Mouse (Mus musculus) ES-E14 (cell line): ENCODE measurements at regions not wholly inside any gene's neighbourhood (a gene's known extent, or its start where the extent isn't known, plus 50 kb on each side); places are given as distances from the start of the nearest gene placed in this dataset.
A peak's percentile ranks its signal among the peaks of the same experiment; 100 is the strongest.

Experiments
- DNase-seq: peaks from one replicate; pipeline ENCODE4 v3.0.0-alpha.2; 2013; ENCODE audit warnings: low read depth, low spot score
- H3K27ac ChIP-seq: 2 replicates; pipeline ENCODE4 v1.5.1; 2012; ENCODE audit warnings: low read depth, mild to moderate bottlenecking, low read length, moderate library complexity, mixed read lengths; ENCODE audit not compliant: poor library complexity, insufficient read depth, severe bottlenecking
- H3K36me3 ChIP-seq: 2 replicates; pipeline ENCODE4 v1.6.1; 2012; ENCODE audit warnings: mild to moderate bottlenecking, low read length, moderate library complexity, mixed read lengths; ENCODE audit not compliant: control insufficient read depth, poor library complexity, insufficient read depth, severe bottlenecking
- H3K4me1 ChIP-seq, 2 experiments: fragments of 150-350 bp in 1 of 2; sonication (generic) in 1 of 2; 2 replicates each; pipeline ENCODE4 v1.6.1; 2012; ENCODE audit warnings: low read length in 2 of 2, mild to moderate bottlenecking in 1 of 2, mixed read lengths in 1 of 2; ENCODE audit not compliant: control insufficient read depth in 2 of 2, insufficient read depth in 2 of 2, poor library complexity in 1 of 2
- H3K4me3 ChIP-seq, 2 experiments: fragments of 150-350 bp in 1 of 2; sonication (generic) in 1 of 2; 2 replicates each; pipeline ENCODE4 v1.5.1; 2012; ENCODE audit warnings: low read length in 2 of 2, low read depth in 1 of 2, mild to moderate bottlenecking in 1 of 2, mixed read lengths in 1 of 2; ENCODE audit not compliant: insufficient read depth in 1 of 2, poor library complexity in 1 of 2, severe bottlenecking in 1 of 2
- H3K9ac ChIP-seq: 2 replicates; pipeline ENCODE4 v1.6.1; 2012; ENCODE audit warnings: low read depth, mild to moderate bottlenecking, low read length, mixed read lengths; ENCODE audit not compliant: poor library complexity, insufficient read depth, severe bottlenecking
- H3K9me3 ChIP-seq: fragments of 150-350 bp; sonication (generic); 2 replicates; pipeline ENCODE4 v1.6.1; 2012; ENCODE audit warnings: low read depth, mild to moderate bottlenecking, low read length; ENCODE audit not compliant: control insufficient read depth, insufficient read depth
- CHD2 ChIP-seq: IDR thresholded peaks from 2 replicates; pipeline ENCODE4 v1.6.1; 2014; ENCODE audit warnings: mild to moderate bottlenecking, low read depth, low read length, inconsistent platforms
- HCFC1 ChIP-seq: IDR thresholded peaks from 2 replicates; pipeline ENCODE4 v1.6.1; 2012; ENCODE audit warnings: low read length, inconsistent platforms, borderline replicate concordance; ENCODE audit not compliant: insufficient read depth
- MAFK ChIP-seq: IDR thresholded peaks from 2 replicates; pipeline ENCODE4 v1.6.1; 2014; ENCODE audit warnings: mild to moderate bottlenecking, low read depth, low read length, inconsistent platforms; ENCODE audit not compliant: insufficient read depth
- ZC3H11A ChIP-seq: IDR thresholded peaks from 2 replicates; pipeline ENCODE4 v1.6.1; 2012; ENCODE audit warnings: low read depth, mild to moderate bottlenecking, inconsistent platforms, low read length, borderline replicate concordance
- ZNF384 ChIP-seq: IDR thresholded peaks from 2 replicates; pipeline ENCODE4 v1.6.1; 2012; ENCODE audit warnings: low read depth, low read length, inconsistent platforms
- in situ Hi-C, 2 experiments: fragments of 600-800 bp; cut with MboI; formaldehyde crosslinking; loops; one replicate each; pipeline ENCODE4 v1.15.1; 2025; ENCODE audit warnings: low sequenced_read_pairs in 2 of 2, inconsistent platforms in 1 of 2; ENCODE audit not compliant: unreplicated experiment in 2 of 2

DNA sequence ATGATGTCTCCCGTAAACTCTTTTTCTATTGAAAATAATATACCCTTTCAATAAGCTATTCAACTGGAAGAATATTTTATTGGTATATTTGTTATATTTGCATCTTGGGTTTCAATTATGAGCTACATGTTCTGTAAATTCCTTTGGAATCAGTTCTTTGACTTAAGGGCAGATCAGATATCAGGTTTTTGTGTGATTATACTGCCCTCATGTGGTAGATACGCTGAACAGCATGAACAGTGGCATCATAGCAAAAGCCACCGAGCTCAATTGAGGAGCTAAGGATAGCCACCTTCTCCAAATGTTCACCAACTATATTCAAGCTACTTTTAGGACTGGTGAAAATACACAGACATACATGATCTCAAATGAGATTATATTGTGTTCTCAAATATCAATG lies 52.7 kb upstream of the Pdc start:
- TF ChIP-seq ZC3H11A (peak; percentile 77; the same call in 1 of the 2 replicates), CHD2 (no peak)

GRCm38 (mm10) chr1:150267003-150267402 lies 52.2 kb upstream of the Pdc start:
- in situ Hi-C loops, result loop anchor here in 1 of 2 experiments (10.0 kb wide), 1 partner anchor 412 kb away; no protein-coding TSS in a partner anchor
- H3K27ac ChIP-seq, result no peak overlapping the region
- H3K4me1 ChIP-seq, result no peaks in the 10 kb centered on the region
- no peaks in the 10 kb centered on the region for H3K36me3 ChIP-seq
- no peak for DNase-seq
- no peak overlapping the region for H3K9ac ChIP-seq
- H3K9me3 ChIP-seq, result no peaks in the 10 kb centered on the region
- H3K4me3 ChIP-seq, result no peak overlapping the region
- TF ChIP-seq MAFK (no peak), HCFC1 (no peak), ZNF384 (no peak), ZC3H11A (no peak), CHD2 (no peak)

More for the DNA sequence above, 52.7 kb upstream of the Pdc start:
- Histone ChIP-seq H3K4me1 (no peaks in the 10 kb centered on the region), H3K27ac (no peak overlapping the region), H3K9me3 (no peaks in the 10 kb centered on the region), H3K4me3 (no peak overlapping the region), H3K36me3 (no peaks in the 10 kb centered on the region), H3K9ac (no peak overlapping the region)
- peak; percentile 42 for DNase-seq
- in situ Hi-C loops, result loop anchor here in 1 of 2 experiments (10.0 kb wide), 1 partner anchor 412 kb away; no protein-coding TSS in a partner anchor
